Mouse (Mus musculus): ENCODE measurements around the gene Zfyve26.
"Not testable (repeated sequence)": the region's sequence is repeated elsewhere in the genome, so short reads cannot be mapped to it uniquely, and the experiment has no call there.

Gene Zfyve26

GRCm38 (mm10) chr12:79254975-79255374, 41.1 kb downstream of the Zfyve26 start:
- DNase-seq = no peak

GRCm38 (mm10) chr12:79253294-79254053, 42.6 kb downstream of the Zfyve26 start:
- DNase-seq = no peak

GRCm38 (mm10) chr12:79248110-79248509, 48.0 kb downstream of the Zfyve26 start:
- DNase-seq = no peak

- no peak for DNase-seq
Observed at GRCm38 (mm10) chr12:79242921-79243320, 53.2 kb downstream of the Zfyve26 start.

GRCm38 (mm10) chr12:79241985-79242384, 54.1 kb downstream of the Zfyve26 start:
- DNase-seq = no peak

- no peak for DNase-seq
Observed at GRCm38 (mm10) chr12:79235485-79236080, 60.5 kb downstream of the Zfyve26 start.

GRCm38 (mm10) chr12:79217511-79217910, 78.6 kb downstream of the Zfyve26 start:
- no peak for DNase-seq

- DNase-seq = no peak
Observed at GRCm38 (mm10) chr12:79211447-79211846, 84.7 kb downstream of the Zfyve26 start.

- no peak for DNase-seq
Observed at GRCm38 (mm10) chr12:79208703-79209464, 87.2 kb downstream of the Zfyve26 start, which contains the start of gene Rdh12. Gene Rdh12 (plus strand): TSS chr12:79208914.

- DNase-seq = no peak
Observed at GRCm38 (mm10) chr12:79201882-79202281, 94.2 kb downstream of the Zfyve26 start.

- DNase-seq = no peak
Observed at GRCm38 (mm10) chr12:79197105-79197504, 99.0 kb downstream of the Zfyve26 start.

- peak; percentile 50 for DNase-seq
Observed at GRCm38 (mm10) chr12:79193441-79193840, 102.7 kb downstream of the Zfyve26 start.

GRCm38 (mm10) chr12:79192193-79192592, 103.9 kb downstream of the Zfyve26 start, which contains the start of gene Rdh11:
Gene Rdh11 (minus strand): TSS chr12:79192293.
- no peak for DNase-seq

- peak; percentile 49 for DNase-seq
Observed at GRCm38 (mm10) chr12:79191701-79192100, 104.4 kb downstream of the Zfyve26 start.

- peak; percentile 48 for DNase-seq
Observed at GRCm38 (mm10) chr12:79190931-79191673, 105.0 kb downstream of the Zfyve26 start.

GRCm38 (mm10) chr12:79185160-79185559, 110.9 kb downstream of the Zfyve26 start:
- DNase-seq = not testable (repeated sequence)

Data from cerebellum, adult 11 months (tissue).